Mouse (Mus musculus): Measurements from ENCODE around the gene Ddx19a.
"Not testable (repeated sequence)": the region's sequence is repeated elsewhere in the genome, so short reads cannot be mapped to it uniquely, and the experiment has no call there.

Gene Ddx19a

GRCm38 (mm10) chr8:110969910-110970770 lies 27.5 kb downstream of the Ddx19a start:
- DNase-seq (ENCODE audit: low spot score in 2 of 2) = peak; percentile 89 to 94

DNA sequence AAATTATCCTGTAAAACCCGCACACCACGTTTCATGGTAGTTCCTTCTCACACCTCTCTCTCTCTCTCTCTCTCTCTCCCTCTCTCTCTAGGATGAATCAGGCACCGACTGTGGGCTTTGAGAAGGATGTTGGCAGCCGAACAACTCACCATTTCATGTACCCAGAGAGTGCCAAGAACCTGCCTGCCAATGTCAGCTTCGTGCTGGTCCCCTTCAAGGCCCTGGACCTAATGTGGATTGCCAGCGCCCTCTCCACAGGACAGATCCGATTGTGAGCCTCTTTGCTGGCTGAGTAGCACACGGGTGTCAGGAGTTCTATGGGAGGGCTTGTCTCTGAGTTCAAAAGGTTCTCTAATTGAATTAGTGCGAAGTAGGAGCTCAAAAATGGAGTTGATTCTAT lies 30.3 kb downstream of the Ddx19a start:
- DNase-seq (ENCODE audit: low spot score in 2 of 2) = peak; percentile 29 to 41

DNA sequence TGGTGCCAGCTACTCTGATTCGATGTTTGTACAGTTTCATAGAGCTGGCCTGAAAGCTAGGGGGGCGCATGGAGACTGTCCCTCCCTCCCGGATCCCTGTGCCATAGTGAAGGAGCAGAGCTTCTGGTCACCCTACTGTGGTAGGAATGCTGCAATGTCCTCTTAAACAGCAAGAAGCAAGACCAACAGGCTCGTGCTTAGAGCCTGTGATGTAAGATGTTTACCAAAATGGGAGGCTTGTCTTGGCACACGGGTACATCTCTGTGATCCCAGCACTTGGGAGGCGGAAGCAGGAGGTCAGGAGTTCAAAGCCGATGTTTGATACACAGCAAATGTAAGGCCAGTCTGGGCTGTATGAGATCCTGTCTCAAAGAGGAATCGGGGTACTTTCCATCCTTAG lies 31.0 kb downstream of the Ddx19a start:
- no peak for DNase-seq (ENCODE audit: low spot score in 2 of 2)

DNA sequence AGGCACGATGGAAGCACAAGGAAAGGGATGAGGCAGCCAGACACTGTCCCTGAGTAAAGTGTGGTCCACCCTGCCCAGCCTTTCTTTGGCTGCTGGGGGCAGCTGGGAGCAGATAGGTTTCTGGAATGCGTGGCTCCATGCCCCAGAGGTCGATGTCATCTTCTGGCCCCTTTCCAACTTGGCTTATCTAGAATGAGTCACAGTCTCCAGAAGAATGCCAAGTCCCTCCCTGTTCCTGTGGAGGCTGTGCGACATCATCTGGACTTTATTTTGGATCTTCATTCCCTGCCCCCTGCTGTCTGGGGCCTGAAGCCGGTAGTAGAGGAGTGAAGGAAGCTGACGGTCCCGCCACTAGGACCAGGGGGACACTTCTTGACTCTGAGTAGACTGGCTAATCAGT lies 32.0 kb downstream of the Ddx19a start:
- DNase-seq (ENCODE audit: low spot score in 2 of 2) = peak; percentile 45 to 64

DNA sequence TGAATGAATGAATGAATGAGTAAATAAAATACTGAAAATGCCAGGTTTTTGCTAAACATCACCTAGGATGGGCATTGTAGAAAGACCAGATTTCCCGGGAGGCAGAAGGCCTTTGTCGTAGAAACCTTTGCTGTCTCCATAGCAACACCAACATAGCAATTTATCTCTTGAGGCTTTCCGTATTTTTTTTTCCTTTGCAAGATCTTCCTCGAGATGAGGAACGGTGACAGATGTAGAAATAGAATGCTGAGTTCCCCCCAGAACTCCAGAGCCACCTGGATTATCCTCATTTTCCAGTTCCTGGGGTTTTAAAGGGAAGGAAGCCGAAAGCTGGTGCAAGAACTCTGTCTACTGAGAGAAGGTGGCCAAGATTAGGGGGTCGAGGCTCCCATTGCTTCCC lies 32.9 kb downstream of the Ddx19a start:
- DNase-seq (ENCODE audit: low spot score in 2 of 2) = no peak

DNA sequence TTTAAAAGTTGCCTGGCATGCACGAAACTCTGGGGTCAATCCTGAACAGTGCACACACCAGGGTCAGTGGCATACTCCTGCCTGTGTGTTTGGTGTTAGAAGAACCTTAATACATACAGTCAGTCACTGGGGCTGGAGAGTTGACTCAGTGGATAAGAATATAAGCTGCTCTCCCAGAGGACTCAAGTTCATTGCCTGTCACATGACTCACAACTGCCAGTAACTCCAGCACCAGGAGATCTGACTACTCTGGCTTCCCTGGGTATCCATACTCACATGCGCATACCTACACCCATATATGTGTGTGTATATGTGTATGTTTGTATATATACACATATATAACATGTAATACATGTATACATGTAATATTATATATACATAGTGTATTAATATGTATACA lies 34.5 kb downstream of the Ddx19a start:
- no peak for DNase-seq (ENCODE audit: low spot score in 2 of 2)

- no peak for DNase-seq (ENCODE audit: low spot score in 2 of 2)
Observed at GRCm38 (mm10) chr8:110959906-110960305, 37.7 kb downstream of the Ddx19a start.

DNA sequence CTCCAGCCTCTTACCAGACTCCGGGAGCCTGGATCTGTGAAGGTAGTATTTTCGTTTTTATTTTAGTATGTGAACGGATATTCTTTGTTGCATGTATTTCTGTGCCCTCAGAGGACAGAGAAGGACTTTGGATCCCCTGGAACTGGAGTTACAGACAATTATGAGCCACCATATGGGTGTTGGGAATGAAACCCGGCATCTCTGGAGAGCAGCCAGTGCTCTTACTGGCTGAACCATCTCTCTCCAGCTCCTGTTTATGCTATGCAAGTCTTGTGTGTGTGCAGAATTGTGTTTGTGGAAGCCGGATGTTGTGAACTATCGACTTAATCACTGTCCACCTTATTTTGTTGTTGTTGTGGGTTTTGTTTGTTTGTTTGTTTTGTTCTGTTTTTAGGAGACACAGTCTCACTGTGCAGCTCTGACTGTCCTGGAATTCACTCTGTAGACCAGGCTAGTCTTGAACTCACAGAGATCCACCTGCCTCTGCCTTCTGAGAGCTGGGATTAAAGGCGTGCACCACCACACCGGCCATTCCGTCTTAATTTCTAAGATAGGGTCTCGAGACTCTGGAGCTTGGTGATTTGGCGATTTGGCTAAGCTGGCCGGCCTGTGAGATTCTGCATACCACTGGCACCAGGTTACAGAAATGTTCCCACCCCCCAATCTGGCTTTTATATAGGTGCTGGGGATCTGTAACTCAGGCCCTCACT lies 38.4 kb downstream of the Ddx19a start:
- no peak for DNase-seq (ENCODE audit: low spot score in 2 of 2)

DNA sequence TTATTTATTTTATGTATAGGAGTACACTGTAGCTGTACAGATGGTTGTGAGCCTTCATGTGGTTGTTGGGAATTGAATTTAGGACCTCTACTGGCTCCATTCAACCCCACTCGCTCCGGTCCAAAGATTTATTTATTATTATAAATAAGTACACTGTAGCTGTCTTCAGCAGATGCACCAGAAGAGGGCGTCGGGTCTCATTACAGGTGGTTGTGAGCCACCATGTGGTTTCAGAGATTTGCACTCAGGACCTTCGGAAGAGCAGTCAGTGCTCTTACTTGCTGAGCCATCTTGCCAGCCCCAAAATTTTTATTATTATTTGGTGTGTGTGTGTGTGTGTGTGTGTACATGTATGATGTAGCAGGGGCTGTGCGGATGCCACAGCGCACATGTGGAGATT lies 39.0 kb downstream of the Ddx19a start:
- not testable (repeated sequence) for DNase-seq (ENCODE audit: low spot score in 2 of 2)

DNA sequence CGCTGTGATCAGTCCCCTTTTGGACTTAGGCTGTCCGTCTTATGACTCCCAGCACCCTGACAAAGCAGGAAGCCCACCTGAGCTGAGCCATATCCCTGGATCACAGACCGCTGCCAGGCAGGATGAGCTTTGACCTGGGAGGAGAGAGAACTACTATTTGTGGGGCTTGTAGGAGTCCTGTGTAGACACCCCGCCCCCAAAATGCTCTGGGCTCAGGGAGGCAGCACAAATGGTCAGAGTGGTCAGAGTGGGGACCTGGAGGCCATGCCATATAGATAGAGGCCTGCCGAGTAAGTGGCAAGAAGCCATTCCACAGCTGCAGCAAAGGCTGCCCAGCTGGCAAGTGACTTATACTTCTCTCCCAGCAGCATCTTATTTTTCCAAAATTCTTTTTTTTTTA lies 39.5 kb downstream of the Ddx19a start:
- no peak for DNase-seq (ENCODE audit: low spot score in 2 of 2)

DNA sequence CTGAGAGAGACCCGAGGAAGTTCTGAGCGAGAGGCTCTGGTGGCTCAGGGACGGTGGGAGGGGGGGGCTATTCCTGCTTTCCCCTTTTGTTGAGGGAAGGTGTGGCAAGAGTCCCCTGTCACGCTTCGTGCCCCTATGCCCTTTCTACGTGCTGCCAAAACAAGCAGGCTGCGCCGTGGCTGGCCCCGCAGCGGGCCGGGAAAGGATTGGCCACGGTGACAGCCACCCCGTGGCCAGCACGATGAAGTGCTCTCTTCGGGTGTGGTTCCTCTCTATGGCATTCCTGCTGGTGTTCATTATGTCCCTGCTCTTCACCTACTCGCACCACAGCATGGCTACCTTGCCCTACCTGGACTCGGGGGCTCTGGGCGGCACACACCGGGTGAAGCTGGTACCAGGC lies 40.1 kb downstream of the Ddx19a start:
- no peak for DNase-seq (ENCODE audit: low spot score in 2 of 2)

DNA sequence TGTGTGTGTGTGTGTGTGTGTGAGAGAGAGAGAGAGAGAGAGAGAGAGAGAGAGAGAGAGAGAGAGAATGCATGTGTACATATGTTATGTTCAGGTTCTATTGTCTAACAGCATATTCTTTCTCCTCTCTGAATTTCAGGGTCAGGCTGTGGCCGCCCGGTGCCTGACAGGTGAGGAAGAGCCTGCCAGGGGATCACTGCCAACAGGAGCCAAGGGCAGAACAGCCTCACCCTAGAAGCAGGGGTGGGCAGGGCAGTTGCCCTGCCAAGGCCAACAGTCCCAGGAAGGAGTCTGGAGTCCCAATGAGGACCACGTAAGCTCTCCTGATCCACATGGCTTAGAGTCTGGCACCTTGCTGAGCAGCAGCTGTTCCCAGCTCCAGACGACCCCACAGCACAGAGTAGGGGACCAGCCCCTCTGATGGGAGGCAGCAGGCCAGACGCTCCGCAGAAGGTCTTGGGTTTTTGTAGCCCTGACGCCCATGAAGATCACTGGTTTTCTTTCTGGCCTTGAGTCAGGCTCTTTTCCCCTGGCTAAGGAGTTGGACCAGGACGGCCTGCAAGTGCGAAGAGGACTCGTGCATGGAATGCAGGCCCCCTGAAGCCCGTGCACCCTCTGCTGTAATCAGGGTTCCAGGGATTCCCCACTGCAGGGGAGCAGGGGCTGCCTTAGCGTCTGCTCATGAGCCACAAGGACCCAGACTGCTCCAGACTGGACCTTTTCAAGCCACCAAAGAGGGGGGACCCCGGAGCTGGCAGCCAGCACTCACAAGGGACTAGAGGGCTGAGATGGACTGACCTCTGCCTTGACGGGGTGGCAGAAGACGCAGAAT lies 40.8 kb downstream of the Ddx19a start:
- DNase-seq (ENCODE audit: low spot score in 2 of 2) = no peak

GRCm38 (mm10) chr8:110954776-110955175 lies 42.8 kb downstream of the Ddx19a start:
- DNase-seq (ENCODE audit: low spot score in 2 of 2) = no peak

DNA sequence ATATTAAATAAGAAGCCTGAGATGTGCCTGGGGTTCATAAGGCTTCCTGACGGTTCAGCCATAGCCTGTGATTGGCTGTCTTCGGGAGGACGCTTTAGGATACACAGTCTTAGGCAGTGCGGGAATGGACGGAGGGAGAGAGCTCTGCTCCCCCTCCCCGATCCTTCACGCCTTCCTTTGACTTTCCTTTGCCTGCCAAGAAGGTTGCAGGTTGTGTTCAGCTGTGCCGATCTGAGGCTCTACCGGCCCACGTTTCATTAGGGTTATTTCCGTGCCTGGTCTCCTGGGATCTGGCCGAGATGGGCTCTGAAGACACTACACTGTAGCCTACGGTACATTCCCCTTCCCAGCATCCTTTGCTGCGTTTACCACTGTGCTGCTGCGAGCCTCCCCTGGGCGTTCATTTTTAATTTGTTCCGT lies 47.5 kb downstream of the Ddx19a start:
- DNase-seq (ENCODE audit: low spot score in 2 of 2) = peak in 1 of 2 experiments; percentile 50

DNA sequence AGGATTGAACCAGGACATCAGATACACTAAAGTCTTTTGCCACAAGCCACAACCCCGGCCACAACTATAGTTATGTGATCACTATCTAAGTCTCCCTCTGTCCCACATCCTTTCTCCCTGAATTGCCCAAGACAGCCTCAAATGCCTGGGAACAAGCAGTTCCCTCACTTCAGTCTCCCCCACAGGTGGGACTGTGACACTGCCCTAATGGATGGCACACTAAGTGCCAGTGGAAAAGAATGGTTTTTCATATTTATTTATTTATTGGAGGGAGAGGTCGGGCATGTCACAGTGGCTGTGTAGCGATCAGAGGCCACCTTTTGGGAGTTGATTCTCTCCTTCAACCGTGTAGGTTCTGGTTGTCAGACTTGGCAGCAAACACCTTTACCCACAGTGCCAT lies 51.9 kb downstream of the Ddx19a start:
- DNase-seq (ENCODE audit: low spot score in 2 of 2) = no peak

DNA sequence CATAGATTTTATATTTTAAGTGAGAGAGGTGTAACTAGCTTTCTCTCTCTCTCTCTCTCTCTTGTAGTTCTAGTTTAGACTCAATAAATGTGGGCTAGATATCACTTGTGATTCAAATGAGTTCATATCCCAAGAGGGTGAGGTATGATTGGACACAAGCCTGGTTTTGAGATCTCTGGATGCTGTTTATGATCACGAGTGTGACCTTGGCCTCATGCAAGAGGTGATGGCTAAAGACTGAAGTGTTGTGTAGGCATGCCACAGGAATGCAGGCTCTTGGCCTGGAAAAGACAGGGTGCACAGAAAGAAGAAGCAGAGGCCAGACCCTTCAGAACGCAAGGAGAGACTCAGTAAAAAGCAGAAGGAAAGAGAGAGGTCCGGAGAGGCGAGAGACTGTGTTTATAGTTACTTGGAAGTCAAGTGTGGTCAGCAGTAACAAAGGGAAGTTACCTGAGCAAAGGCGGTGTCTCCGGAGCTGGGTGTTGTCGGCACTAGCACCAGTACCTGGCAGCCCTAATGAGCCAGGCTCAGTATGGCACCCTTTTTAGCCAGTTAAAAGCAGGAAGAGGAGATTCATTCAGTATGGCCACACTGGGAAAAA lies 53.2 kb downstream of the Ddx19a start:
- DNase-seq (ENCODE audit: low spot score in 2 of 2) = no peak

DNA sequence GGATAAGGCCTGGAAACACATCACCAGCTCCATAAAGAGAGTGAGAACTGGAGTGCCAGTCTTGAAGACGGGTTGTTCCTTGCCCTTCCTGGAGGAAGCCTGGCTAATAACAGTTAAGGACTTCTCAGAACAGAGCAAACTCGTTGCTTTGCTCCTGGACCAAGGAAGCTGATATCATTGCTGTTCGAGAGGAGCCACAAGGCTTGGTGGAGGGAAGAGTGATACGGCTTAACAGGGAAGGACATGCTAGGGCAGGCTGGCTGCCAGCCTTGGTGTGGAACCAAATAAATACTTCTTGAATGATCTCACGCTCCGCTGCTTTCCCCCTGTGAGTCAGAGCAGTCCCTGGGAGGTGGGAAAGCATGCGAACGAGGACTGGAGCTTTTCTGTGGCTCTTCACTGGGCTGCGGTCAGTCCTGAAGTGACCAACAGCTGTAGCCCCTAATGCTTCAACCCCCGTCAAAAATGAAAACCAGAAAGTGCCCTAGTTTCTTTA lies 56.1 kb downstream of the Ddx19a start:
- DNase-seq (ENCODE audit: low spot score in 2 of 2) = no peak

DNA sequence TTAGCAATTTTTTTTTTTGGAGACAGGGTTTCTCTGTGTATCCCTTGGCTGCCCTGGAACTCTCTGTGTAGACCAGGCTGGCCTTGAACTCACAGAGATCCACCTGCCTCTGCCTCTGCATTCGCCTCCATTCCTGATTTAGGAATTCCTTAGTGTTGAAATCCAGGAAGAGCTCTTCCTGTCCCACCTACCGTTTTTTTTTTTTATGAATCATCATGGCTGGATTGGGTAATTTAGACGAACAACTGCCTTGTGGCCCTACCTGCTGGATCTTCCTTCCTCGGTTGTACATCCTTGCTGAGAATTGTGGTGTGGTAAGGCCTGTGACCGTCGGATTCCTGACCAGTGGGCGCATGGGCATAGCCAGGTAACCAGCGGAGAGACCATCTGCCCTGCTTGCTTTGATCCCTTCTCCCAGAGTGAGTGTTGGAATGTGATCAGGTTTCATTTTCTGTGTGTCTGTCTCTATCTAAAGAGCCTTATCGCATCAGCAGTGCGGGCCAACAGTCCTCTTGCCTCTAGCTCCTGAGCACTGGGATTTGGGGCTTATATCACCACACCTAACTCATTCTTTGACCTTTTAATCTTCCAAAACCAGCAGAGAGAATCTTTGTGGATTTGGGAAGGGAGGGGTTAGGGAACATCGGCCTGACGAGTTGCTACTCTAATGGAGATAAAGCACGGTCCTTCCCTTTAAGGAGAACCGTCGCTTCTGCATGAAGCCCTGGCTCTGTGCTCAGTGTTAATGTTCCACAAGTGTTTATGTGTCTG lies 56.7 kb downstream of the Ddx19a start:
- DNase-seq (ENCODE audit: low spot score in 2 of 2) = no peak

DNA sequence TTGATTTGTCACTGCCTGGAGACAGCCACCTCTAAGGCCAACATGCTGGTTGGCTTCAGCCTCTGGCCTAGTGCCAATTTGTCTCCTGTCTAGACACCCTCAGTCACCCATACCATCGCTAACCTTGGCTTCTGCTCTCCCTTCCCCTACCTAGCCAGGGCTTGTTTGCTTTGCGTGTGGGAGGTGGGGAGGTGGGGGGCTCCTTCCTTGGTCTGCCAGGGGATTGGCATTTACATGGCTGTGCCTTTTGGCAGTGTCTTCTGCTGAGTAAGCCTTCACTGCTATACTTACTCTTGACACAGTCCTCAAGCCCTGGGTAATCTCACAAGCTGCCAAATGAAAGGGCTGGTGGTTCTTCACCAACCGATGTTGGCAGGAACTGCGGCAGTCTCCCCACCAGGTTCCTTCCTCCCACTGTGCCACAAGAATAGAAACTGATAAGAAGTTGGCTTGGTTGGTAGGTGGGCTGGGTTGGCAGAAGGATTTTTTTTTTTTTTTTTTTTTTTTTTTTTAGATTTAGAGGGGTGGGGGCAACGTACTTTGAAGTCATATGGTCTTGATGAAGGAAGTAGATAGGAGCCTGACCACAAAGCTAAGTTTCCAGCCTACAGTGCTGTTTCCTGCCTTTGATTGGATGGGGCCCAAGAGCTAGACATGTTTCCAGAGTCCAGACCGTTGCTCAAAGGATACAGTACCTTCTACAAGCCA lies 58.6 kb downstream of the Ddx19a start:
- DNase-seq (ENCODE audit: low spot score in 2 of 2) = peak; percentile 70 to 84

GRCm38 (mm10) chr8:110936217-110936616 lies 61.4 kb downstream of the Ddx19a start:
- peak in 1 of 2 experiments; percentile 30 for DNase-seq (ENCODE audit: low spot score in 2 of 2)

Data from frontal cortex, postnatal 36 days (tissue).